Mouse (Mus musculus) kidney, postnatal 36 days (tissue): ENCODE data around the gene Upb1.
A peak's percentile ranks its signal among the peaks of the same experiment; 100 is the strongest.
"Not testable (repeated sequence)": the region's sequence is repeated elsewhere in the genome, so short reads cannot be mapped to it uniquely, and the experiment has no call there.

ENCODE experiments used
- DNase-seq, 2 experiments: peaks; one replicate each; pipeline ENCODE4 v3.0.0; 2021 to 2022; ENCODE audit warnings: mixed read lengths in 2 of 2

Upb1 gene

GRCm38 (mm10) chr10:75457852-75458251 lies 56.9 kb downstream of the Upb1 start:
- DNase-seq, result peak in 1 of 2 experiments; percentile 52

- no peak for DNase-seq
Observed at GRCm38 (mm10) chr10:75458329-75458728, 57.4 kb downstream of the Upb1 start.

- no peak for DNase-seq
Observed at GRCm38 (mm10) chr10:75462728-75463127, 61.8 kb downstream of the Upb1 start.

GRCm38 (mm10) chr10:75465781-75466550 lies 65.1 kb downstream of the Upb1 start:
- no peak for DNase-seq

GRCm38 (mm10) chr10:75473411-75473810 lies 72.5 kb downstream of the Upb1 start:
- DNase-seq, result no peak

- no peak for DNase-seq
Observed at GRCm38 (mm10) chr10:75474571-75474970, 73.7 kb downstream of the Upb1 start.

GRCm38 (mm10) chr10:75475139-75475850 lies 74.4 kb downstream of the Upb1 start:
- DNase-seq, result not testable (repeated sequence)

- peak in 1 of 2 experiments; percentile 41 for DNase-seq
Observed at GRCm38 (mm10) chr10:75477034-75477433, 76.1 kb downstream of the Upb1 start.

- no peak for DNase-seq
Observed at GRCm38 (mm10) chr10:75479955-75480354, 79.0 kb downstream of the Upb1 start.

- no peak for DNase-seq
Observed at GRCm38 (mm10) chr10:75481703-75482102, 80.8 kb downstream of the Upb1 start.

GRCm38 (mm10) chr10:75482271-75482670 lies 81.4 kb downstream of the Upb1 start:
- no peak for DNase-seq

- DNase-seq, result no peak
Observed at GRCm38 (mm10) chr10:75482919-75483483, 82.1 kb downstream of the Upb1 start.

GRCm38 (mm10) chr10:75484066-75484465 lies 83.2 kb downstream of the Upb1 start:
- no peak for DNase-seq

- no peak for DNase-seq
Observed at GRCm38 (mm10) chr10:75484767-75485166, 83.9 kb downstream of the Upb1 start.

- peak; percentile 81 to 91 for DNase-seq
Observed at GRCm38 (mm10) chr10:75486086-75486979, 85.4 kb downstream of the Upb1 start.

- DNase-seq, result no peak
Observed at GRCm38 (mm10) chr10:75487131-75487530, 86.2 kb downstream of the Upb1 start.

GRCm38 (mm10) chr10:75489522-75489921 lies 88.6 kb downstream of the Upb1 start:
- no peak for DNase-seq

- DNase-seq, result no peak
Observed at GRCm38 (mm10) chr10:75490731-75491130, 89.8 kb downstream of the Upb1 start.
